Mouse (Mus musculus): ENCODE data around the gene Gng13.
A peak's percentile ranks its signal among the peaks of the same experiment; 100 is the strongest.
"Not testable (repeated sequence)": the region's sequence is repeated elsewhere in the genome, so short reads cannot be mapped to it uniquely, and the experiment has no call there.

Gene Gng13

DNA sequence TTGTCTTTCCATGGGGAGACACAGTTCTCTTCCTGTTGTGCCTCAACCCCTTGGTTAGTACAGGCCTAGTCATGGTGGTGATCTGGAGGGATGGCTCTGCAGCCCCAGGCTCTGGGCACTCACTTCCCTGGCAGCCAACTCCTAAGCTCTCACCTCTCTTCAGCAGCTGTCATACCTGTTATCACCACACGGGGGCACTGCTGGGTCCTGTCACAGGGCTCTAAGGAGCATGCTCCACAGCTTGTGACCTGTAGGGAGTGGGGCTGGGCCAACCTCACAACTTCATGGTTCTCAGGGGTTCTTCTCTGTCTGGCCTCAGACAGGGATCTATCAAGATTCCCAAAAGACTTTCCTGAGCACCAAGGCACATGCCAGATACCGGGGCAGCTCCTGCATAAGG lies 15.1 kb downstream of the Gng13 start:
- peak; percentile 84 for DNase-seq (ENCODE audit: low read depth, low spot score)

DNA sequence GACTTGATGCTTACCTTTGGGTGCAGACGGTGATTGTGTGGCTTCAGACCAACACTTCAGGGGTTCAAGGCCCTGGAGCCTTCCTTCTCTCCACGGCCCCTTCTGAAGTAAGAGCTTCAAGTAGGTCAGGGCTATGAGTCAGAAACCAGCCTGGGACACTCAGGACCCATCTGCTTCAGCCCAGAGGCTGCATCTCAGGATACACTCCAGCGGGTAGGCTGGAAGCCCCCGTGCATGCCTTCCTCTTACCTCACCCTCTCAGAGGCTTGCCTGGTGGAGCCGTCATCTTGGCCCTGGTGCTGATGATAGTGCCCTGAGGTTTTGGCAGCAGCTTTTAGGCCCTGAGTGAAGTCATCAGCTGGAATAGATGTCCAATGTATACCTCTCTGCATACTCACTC lies 18.3 kb downstream of the Gng13 start:
- no peak for DNase-seq (ENCODE audit: low read depth, low spot score)

GRCm38 (mm10) chr17:25735745-25736144 lies 18.8 kb downstream of the Gng13 start, which contains the start of gene Mslnl:
Gene Mslnl (plus strand): TSS chr17:25736042.
- no peak for DNase-seq (ENCODE audit: low read depth, low spot score)

DNA sequence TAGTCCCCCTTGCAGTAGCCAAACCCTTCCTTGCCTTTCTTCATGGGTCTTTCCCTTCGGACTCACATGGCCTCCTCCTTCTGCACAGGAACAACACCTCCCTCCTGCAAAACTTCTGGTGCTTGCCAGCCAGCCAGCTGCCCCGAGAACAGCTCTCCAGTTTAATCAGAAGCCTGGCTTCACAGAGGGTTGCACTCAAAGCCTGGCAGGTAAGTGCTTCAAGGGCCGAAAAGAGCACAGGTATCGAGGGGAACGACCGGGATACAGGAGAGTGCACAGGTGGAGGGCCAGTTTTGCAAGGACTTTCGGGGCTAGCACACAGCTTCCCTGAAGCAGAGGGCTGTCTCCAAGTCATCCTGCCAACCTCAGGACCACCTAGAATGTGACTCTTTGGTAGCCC lies 21.9 kb downstream of the Gng13 start:
- no peak for DNase-seq (ENCODE audit: low read depth, low spot score)

GRCm38 (mm10) chr17:25741471-25741870 lies 24.5 kb downstream of the Gng13 start:
- not testable (repeated sequence) for DNase-seq (ENCODE audit: low read depth, low spot score)

DNA sequence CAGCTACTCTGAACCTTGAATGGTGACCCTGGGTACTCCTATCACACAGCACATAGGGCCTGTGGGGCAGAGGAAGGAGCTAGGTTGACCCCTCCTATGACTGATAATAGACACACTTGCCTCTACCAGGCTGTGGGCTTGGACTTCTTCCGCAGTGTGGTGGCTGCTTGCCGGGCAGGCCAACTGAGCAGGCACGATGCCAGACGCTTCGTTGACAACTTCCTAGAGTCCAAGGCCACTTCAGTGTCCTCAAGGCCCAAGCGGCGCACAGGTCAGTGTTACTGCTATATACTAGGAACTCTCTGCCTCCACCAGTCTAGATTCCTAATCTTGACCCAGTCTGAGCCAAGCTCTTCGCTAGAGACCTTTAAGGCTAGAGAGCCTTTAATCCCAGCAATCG lies 26.9 kb downstream of the Gng13 start:
- no peak for DNase-seq (ENCODE audit: low read depth, low spot score)

DNA sequence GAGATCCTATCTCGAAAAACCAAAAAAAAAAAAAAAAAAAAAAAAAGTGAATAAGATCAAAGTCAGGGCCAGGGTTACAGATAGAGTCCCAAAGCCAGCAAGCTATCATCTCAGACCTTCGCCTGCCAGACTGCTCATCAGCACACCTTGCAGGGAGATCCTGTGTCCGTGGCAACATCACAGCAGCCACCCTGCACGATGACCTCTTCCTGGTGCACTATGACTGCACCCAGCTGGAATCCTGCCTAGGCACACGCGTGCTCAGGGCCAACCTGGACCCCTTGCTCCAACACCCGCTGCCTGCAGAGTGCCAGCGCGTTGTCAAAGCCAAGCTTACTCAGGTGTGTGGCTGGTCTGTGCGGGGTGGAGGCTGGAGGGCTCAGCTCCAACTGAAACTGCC lies 27.3 kb downstream of the Gng13 start:
- no peak for DNase-seq (ENCODE audit: low read depth, low spot score)

DNA sequence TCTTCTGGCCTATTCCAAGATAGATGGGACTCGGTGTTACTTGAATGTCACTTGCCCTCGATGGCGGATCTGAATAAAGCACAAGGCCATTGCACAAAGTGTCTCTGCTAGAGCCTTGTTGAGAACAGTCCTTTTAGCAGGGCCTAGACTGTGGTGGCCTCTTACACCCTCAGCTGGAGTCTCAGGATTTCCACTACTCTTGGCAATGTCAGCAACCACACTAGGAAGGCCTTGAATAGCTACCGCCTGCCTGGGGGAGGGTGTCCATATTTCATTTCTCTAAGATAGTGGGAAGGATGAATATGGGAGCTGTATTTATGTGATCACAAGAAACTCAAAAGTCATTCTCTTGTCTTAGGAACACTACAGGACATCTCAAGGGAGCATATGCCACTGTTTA lies 31.3 kb downstream of the Gng13 start:
- no peak for DNase-seq (ENCODE audit: low read depth, low spot score)

GRCm38 (mm10) chr17:25749314-25749713 lies 32.3 kb downstream of the Gng13 start:
- DNase-seq (ENCODE audit: low read depth, low spot score), result no peak

DNA sequence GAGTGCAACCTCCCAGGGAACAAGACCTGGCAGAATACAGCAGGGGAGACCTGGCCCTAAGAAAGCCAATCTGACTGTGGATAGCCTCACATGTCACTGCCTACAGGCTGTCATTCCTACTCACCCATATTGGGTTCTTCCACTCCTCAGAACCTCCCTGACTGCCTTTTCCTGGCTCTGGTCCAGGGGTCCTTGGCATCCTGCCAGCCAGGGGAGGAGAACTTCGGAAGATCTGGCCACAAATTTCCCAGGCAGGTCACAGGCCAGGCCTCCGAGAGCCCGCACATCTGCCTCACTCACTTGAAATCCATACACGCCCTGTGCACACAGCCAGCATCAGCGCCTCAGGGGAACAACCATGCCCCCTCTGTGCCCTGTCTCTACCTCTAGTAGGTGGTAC lies 34.5 kb downstream of the Gng13 start:
- DNase-seq (ENCODE audit: low read depth, low spot score), result no peak

DNA sequence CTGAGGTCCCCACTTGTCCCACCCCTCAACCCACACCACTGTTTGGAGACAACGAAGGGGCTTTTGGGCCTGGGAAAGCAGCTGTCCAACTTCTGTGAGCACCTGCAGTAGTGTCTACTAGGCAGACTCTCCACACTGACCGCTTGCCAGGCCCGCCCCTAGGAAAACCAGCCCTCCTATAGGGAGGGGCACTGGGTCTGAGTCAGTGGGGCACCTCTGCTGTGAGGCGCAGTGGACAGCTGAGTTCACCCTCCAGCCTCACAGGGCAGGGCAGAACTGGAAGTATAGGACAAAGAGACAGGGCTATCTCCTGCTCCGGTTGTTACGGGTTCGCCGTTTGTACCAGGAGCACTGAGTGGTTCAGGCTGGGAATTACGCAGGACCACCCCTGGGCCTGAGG lies 37.3 kb downstream of the Gng13 start, which contains the start of gene Msln:
Gene Msln (minus strand): TSS at position 138 of the 400 bp plus-strand sequence.
- no peak for DNase-seq (ENCODE audit: low read depth, low spot score)

DNA sequence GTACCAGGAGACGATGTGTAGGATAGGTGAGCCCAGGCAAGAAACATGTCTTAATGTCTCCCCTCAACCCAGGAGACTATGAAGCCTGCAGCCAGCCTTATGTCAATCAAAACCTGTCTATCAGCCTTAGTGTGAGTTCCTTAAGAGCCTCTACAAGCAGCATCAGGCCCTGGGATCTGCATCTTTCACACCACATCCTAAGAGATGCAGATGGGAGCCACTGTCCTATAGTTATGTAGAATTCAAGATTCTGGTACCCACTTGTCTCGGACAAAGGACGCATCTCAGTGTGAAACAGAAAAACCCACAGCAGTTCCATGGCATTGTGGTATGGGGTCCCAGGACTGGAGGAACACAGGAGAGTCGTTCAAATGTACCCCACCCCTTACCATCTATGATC lies 38.1 kb downstream of the Gng13 start:
- DNase-seq (ENCODE audit: low read depth, low spot score), result no peak

DNA sequence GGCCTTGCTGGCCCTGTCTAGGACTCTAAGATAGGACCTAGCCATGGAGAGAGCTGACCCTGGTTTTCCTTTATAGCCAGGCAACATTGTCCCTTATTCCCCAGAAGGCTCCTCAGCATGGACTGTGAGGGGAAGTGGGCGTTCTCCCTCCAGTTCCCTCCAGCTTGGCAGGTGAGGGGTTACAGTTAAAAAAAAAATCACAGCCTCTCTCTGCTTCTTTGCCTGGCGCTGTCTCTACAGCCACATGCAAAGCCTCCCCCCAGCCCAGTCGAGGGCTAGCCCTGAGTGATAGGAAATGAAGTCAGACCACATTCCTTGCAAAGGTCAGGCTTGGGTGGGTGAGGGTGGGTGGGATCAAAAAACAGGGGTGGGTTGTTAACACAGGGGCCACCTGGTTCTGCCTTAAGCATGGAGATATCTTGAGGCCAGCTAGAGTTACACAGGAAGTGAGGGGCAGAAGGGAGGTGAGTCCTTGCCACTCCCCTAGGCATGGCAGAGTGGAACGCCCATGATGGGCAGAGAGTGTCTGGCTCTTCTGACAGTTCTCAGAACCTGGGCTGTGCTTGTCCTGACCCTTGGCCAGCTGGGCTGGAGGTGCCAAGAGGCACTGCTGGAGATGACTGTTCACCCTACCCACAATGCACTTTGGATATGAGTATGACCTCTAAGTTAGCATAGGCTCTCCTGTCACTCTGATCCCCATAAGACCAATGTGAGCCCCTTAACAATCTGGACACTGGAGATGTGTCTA lies 38.8 kb downstream of the Gng13 start:
- DNase-seq (ENCODE audit: low read depth, low spot score), result no peak

DNA sequence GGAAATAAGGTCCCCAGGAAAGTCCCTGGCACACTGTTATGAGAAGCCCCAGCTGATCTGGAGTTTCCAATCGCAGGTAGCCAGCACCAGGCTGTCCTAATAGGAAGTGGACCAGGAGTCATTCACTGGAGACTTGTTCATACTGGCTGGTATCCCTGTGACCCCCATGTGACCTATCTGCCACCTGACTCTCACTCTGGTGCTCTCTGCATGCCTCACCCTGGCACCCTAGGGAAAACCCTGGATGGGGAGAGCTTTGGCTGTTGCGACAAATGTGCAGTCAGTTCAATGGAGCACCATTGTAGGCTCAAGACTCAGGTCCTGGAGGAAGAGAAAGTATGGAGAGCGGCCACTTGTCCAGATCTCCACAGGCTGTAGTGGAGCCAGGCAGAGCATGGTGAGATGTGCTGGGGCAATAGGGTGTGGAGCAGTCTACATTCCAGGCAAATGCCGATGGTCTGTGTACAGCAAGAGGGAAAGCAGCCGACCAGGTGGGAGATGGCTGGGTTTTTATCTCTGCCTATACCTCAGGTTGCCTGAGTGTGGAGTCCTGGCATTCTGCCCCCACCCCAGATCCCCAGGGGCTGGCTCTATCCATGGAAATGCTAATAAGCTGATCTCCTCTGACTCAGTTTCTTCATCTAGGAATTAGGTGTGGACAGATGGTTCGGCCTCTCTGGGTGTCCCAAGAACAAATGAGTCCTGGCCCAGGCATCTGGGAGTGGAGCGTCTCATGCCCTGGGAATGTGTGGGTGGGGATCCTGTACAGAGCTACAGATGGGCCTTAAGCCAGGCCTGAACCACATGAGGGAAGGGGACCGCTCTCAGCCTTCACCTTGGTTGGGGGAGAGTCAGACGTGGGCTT lies 39.6 kb downstream of the Gng13 start:
- DNase-seq (ENCODE audit: low read depth, low spot score), result no peak

DNA sequence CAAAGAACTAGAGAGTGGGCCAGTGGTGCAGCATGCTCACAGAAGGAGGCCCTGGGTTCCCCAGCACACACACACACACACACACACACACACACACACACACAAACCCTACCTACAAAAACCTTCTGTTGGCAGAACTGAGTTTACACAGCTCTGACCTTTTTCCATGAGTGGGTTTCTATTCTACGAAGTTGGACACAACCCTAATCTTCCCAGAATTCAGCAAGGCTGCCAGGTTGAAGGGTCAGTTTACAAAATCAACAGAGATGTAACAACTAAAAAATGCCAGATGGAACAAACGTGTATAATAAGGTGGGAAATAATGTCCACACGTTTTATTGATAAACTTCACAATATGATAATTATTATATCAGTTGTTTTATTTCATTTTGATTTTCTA lies 40.7 kb downstream of the Gng13 start:
- no peak for DNase-seq (ENCODE audit: low read depth, low spot score)

DNA sequence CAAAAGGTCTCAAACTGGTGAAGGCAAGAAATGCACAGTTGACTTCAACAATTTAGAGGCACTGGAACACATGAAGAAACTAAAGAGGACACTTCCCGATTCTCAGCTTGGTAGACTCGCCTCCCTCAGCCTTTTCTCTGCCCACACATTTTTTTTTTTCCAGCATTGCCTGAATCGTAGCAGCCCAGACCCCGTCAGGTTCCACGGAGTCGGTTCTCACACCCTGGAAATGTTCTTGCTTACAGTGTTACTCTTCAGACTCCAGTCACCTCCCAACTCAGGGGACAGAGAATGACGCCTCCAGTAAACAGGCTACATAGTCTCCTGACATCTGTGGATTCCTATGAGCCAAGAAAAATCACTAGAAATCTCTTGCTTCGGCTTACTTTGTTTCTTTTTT lies 43.2 kb downstream of the Gng13 start:
- no peak for DNase-seq (ENCODE audit: low read depth, low spot score)

- DNase-seq (ENCODE audit: low read depth, low spot score), result no peak
These were observed 44.6 kb downstream of the Gng13 start for GRCm38 (mm10) chr17:25761561-25761970.

DNA sequence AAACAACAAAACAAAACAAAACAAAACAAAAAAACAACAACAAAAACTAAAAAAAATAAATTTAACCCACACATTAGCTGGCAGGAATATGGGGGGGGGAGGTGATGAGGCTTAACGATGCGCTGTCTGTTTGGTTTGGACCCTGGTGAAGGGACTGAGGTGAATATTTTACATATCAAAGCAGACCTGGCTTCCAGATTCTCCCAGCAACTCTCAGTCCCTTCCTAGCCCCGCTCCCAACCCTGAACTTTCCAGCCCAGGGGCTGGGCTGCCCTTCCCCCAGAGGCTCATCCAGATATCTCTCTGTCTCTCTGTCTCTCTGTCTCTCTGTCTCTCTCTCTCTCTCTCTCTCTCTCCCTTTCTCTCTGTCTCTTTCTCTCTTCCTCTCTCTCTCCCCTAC lies 45.6 kb downstream of the Gng13 start:
- no peak for DNase-seq (ENCODE audit: low read depth, low spot score)

GRCm38 (mm10) chr17:25765886-25766285 lies 48.9 kb downstream of the Gng13 start:
- no peak for DNase-seq (ENCODE audit: low read depth, low spot score)
